ENCODE assay signal across 9 mouse cellular contexts in genomic region chr8:124827387-124827786, GRCm38 (mm10). TPM values are rescaled to one million over a fixed set of nuclear protein-coding genes. Genes with fewer than 3 reads are reported as not detected.
DNase-seq lines count a peak whose midpoint lies in the region; ATAC-seq and TF ChIP-seq lines count a peak whose summit lies in the region.
"Had no signal": no experiment of that assay in that cellular context is flagged by ENCODE, and none has a peak within 500 bp of the region (broad histone marks: within the 10 kb centered on the region; RNA-seq: fewer than 3 reads in every experiment).

No protein-coding gene starts in this region.

- H3K27ac ChIP-seq in heart, adult 2 months, result peak overlapping the region; percentile 55
- H3K27ac ChIP-seq in heart, embryonic 12.5 days (ENCODE audit: poor library complexity, severe bottlenecking), result no peak overlapping the region
- H3K27ac ChIP-seq in MEL (ENCODE audit: control insufficient read depth, low read depth, low read length), result no peak overlapping the region
- H3K27ac ChIP-seq in heart, embryonic 11.5 days (ENCODE audit: low read depth, low read length), result no peak overlapping the region
- H3K27ac ChIP-seq: embryonic facial prominence, embryonic 13.5 days had no signal

- ATAC-seq in heart, embryonic 12.5 days (ENCODE audit: insufficient number of reproducible peaks, low FRiP score), result no peak
- 0 out of 2 replicates have a peak, but pooled peaks have one; percentile 37 for ATAC-seq in heart, embryonic 11.5 days (replicated peaks; ENCODE audit: insufficient number of reproducible peaks, low FRiP score, low TSS enrichment)

- peak; percentile 66; the same call in 1 of the 2 replicates for TF ChIP-seq EP300 in heart, adult 2 months (IDR thresholded peaks at IDR 0.05; ENCODE audit: insufficient read depth, low read depth, low read length)
- TF ChIP-seq EP300 in MEL (IDR thresholded peaks at IDR 0.05; ENCODE audit: low read depth in 1 of 2, low read length in 2 of 2), result no peak

- under 1% methylated on average over 5 of the region's 5 CpGs for WGBS in heart, adult 2 months
- WGBS in heart, embryonic 12.5 days, result 5% methylated on average over 5 of the region's 5 CpGs
- WGBS in heart, embryonic 11.5 days (ENCODE audit: insufficient replicate concordance), result 6% methylated on average over 5 of the region's 5 CpGs

- no peaks in the 10 kb centered on the region for H3K36me3 ChIP-seq in heart, adult 2 months (ENCODE audit: control insufficient read depth, insufficient read depth, low read length)
- no peaks in the 10 kb centered on the region for H3K36me3 ChIP-seq in heart, embryonic 12.5 days
- no peaks in the 10 kb centered on the region for H3K36me3 ChIP-seq in MEL (ENCODE audit: control insufficient read depth in 1 of 2, insufficient read depth in 2 of 2, low read length in 2 of 2)
- no peaks in the 10 kb centered on the region for H3K36me3 ChIP-seq in heart, embryonic 11.5 days (ENCODE audit: control insufficient read depth, insufficient read depth, low read length)
- H3K36me3 ChIP-seq: embryonic facial prominence, embryonic 13.5 days had no signal

- H3K79me2 ChIP-seq in heart, adult 2 months (replicated peaks; ENCODE audit: control insufficient read depth, insufficient read depth, low read length), result no peaks in the 10 kb centered on the region
- H3K79me2 ChIP-seq in MEL (ENCODE audit: control insufficient read depth, insufficient read depth, low read length, poor library complexity), result no peaks in the 10 kb centered on the region

- TF ChIP-seq CTCF in heart, adult 2 months (IDR thresholded peaks at IDR 0.05), result peak; percentile 95
- peak; percentile 75 to 97 (median 84) for TF ChIP-seq CTCF in MEL (IDR thresholded peaks at IDR 0.05 in 2 of 3, conservative IDR thresholded peaks at IDR 0.05 in 1 of 3; ENCODE audit: control insufficient read depth in 1 of 3, insufficient read depth in 1 of 3, low read depth in 2 of 3, low read length in 3 of 3, poor library complexity in 1 of 3, severe bottlenecking in 1 of 3)

- peak; percentile 58 to 60 for DNase-seq in heart, adult 2 months
- DNase-seq in MEL (ENCODE audit: low read depth, low spot score), result peak; percentile 65
- DNase-seq in cerebellum, adult 9-10 months, result peak; percentile 81
- peak; percentile 19 to 59 for DNase-seq in layer of hippocampus, adult 18-20 months (ENCODE audit: low spot score in 2 of 2)
- peak; percentile 71 for DNase-seq in lung, postnatal 14 days
- DNase-seq in spleen, adult 12 weeks (ENCODE audit: low spot score), result peak; percentile 33

- no peaks in the 10 kb centered on the region for H3K27me3 ChIP-seq in heart, adult 2 months (ENCODE audit: control insufficient read depth, insufficient read depth, low read length)
- peaks cover 20% of the 10 kb centered on the region for H3K27me3 ChIP-seq in heart, embryonic 12.5 days (replicated peaks)
- no peaks in the 10 kb centered on the region for H3K27me3 ChIP-seq in MEL (ENCODE audit: control insufficient read depth in 1 of 2, insufficient read depth in 2 of 2, low read length in 2 of 2)
- H3K27me3 ChIP-seq in heart, embryonic 11.5 days (ENCODE audit: control insufficient read depth, insufficient read depth, low read length), result peaks cover 7% of the 10 kb centered on the region; the same call in 1 of the 2 replicates

- H3K4me1 ChIP-seq in heart, adult 2 months (ENCODE audit: control insufficient read depth, insufficient read depth, low read length), result peaks cover 3% of the 10 kb centered on the region; the same call in 1 of the 2 replicates
- peaks cover 8% of the 10 kb centered on the region for H3K4me1 ChIP-seq in heart, embryonic 12.5 days (replicated peaks)
- H3K4me1 ChIP-seq in MEL (ENCODE audit: control insufficient read depth in 1 of 2, insufficient read depth in 2 of 2, low read length in 2 of 2), result peaks cover 0 to 3% of the 10 kb centered on the region in 2 experiments; a peak in 1 of 4 replicates
- H3K4me1 ChIP-seq in heart, embryonic 11.5 days (ENCODE audit: control insufficient read depth, insufficient read depth, low read length), result 0 out of 2 replicates have a peak, but pooled peaks cover 3% of the 10 kb centered on the region

- no peaks in the 10 kb centered on the region for H3K9me3 ChIP-seq in heart, embryonic 12.5 days (replicated peaks)
- no peaks in the 10 kb centered on the region for H3K9me3 ChIP-seq in MEL (replicated peaks; ENCODE audit: insufficient read depth, low read length)
- H3K9me3 ChIP-seq in heart, embryonic 11.5 days (replicated peaks; ENCODE audit: control insufficient read depth, low read length), result no peaks in the 10 kb centered on the region
- H3K9me3 ChIP-seq: embryonic facial prominence, embryonic 13.5 days had no signal

- H3K9ac ChIP-seq in heart, adult 2 months (ENCODE audit: low read depth, low read length), result no peak overlapping the region
- no peak overlapping the region for H3K9ac ChIP-seq in heart, embryonic 12.5 days
- H3K9ac ChIP-seq in MEL (ENCODE audit: control insufficient read depth, low read depth, low read length, poor library complexity, severe bottlenecking), result no peak overlapping the region
- no peak overlapping the region for H3K9ac ChIP-seq in heart, embryonic 11.5 days (ENCODE audit: low read depth, low read length)
- H3K9ac ChIP-seq: embryonic facial prominence, embryonic 13.5 days had no signal

- intact Hi-C loops in heart, adult 2 months (cut with DNase I), result loop anchor here (5.0 kb wide), 1 partner anchor 90 kb away; no protein-coding TSS in a partner anchor

- no peak for TF ChIP-seq POLR2A in heart, adult 2 months (IDR thresholded peaks at IDR 0.05; ENCODE audit: insufficient read depth, low read depth, low read length)
- TF ChIP-seq POLR2A in MEL (IDR thresholded peaks at IDR 0.05; ENCODE audit: control insufficient read depth in 1 of 2, insufficient read depth in 1 of 2, low read depth in 1 of 2, low read length in 2 of 2, poor library complexity in 1 of 2), result no peak

- peak; percentile 65 for TF ChIP-seq RAD21 in MEL (IDR thresholded peaks at IDR 0.05; ENCODE audit: low read depth, low read length)

- no peak overlapping the region for H3K4me3 ChIP-seq in heart, adult 2 months
- H3K4me3 ChIP-seq in heart, embryonic 12.5 days, result no peak overlapping the region
- no peak overlapping the region for H3K4me3 ChIP-seq in MEL (ENCODE audit: control insufficient read depth in 1 of 2, insufficient read depth in 1 of 2, low read depth in 2 of 2, low read length in 2 of 2)
- no peak overlapping the region for H3K4me3 ChIP-seq in heart, embryonic 11.5 days (ENCODE audit: low read depth, low read length)
- H3K4me3 ChIP-seq: embryonic facial prominence, embryonic 13.5 days had no signal

- H3K4me2 ChIP-seq in heart, embryonic 12.5 days, result no peak overlapping the region
- no peak overlapping the region for H3K4me2 ChIP-seq in heart, embryonic 11.5 days
- H3K4me2 ChIP-seq: embryonic facial prominence, embryonic 13.5 days had no signal

TF ChIP-seq in MEL, 35 proteins besides CTCF, POLR2A, EP300 and RAD21 (continues in another document):
- TF ChIP-seq SMC3 (IDR thresholded peaks at IDR 0.05; ENCODE audit: low read depth, low read length), result peak; percentile 73
- TF ChIP-seq CHD1 (IDR thresholded peaks at IDR 0.05; ENCODE audit: low read depth, low read length), result no peak
- no peak for TF ChIP-seq CHD2 (IDR thresholded peaks at IDR 0.05; ENCODE audit: low read length)
- TF ChIP-seq TCF12 (IDR thresholded peaks at IDR 0.05; ENCODE audit: low read depth, low read length), result no peak
- TF ChIP-seq USF1 (IDR thresholded peaks at IDR 0.05; ENCODE audit: low read depth, low read length), result no peak
- no peak for TF ChIP-seq HCFC1 (IDR thresholded peaks at IDR 0.05; ENCODE audit: low read depth, low read length)
- no peak for TF ChIP-seq ZMIZ1 (IDR thresholded peaks at IDR 0.05; ENCODE audit: low read depth, low read length)
- TF ChIP-seq POLR2AphosphoS2 (IDR thresholded peaks at IDR 0.05; ENCODE audit: low read length), result no peak
- no peak for TF ChIP-seq POLR2AphosphoS5 (IDR thresholded peaks at IDR 0.05; ENCODE audit: borderline replicate concordance, low read depth, low read length)
- TF ChIP-seq ZC3H11A (IDR thresholded peaks at IDR 0.05; ENCODE audit: low read depth, low read length), result 0 out of 2 replicates have a peak, but pooled peaks have one; percentile 28
- no peak for TF ChIP-seq RCOR1 (IDR thresholded peaks at IDR 0.05; ENCODE audit: low read depth, low read length)
- TF ChIP-seq NRF1 (IDR thresholded peaks at IDR 0.05; ENCODE audit: insufficient read depth, low read depth, low read length, poor library complexity, severe bottlenecking), result no peak
- no peak for TF ChIP-seq MXI1 (IDR thresholded peaks at IDR 0.05; ENCODE audit: low read depth, low read length)
- no peak for TF ChIP-seq NELFE (IDR thresholded peaks at IDR 0.05; ENCODE audit: low read depth, low read length)

RNA-seq across cellular contexts. Expression of gene Trim67, which starts 34.5 kb away (rescaled TPM):
- total RNA-seq in heart, adult 2 months (2021), result under 1 TPM; 0.43 to 0.47 TPM
- 1.3 and 2.0 TPM in 2 replicates for polyA plus RNA-seq in heart, adult 2 months (2012; rRNA removed)
- polyA plus RNA-seq in heart, embryonic 12.5 days (2016; fragmentation: Nextera tagmentation; extraction: Ambion mirVana), result 0.24 and 0.33 TPM in 2 replicates
- not detected in 2 replicates for total RNA-seq in MEL (2012; rRNA removed)
- polyA plus RNA-seq in MEL (2012; ENCODE audit: insufficient read depth in 1 of 2, insufficient read length in 2 of 2, low read depth in 1 of 2, low replicate concordance in 2 of 2, missing spikeins in 1 of 2), result under 1 TPM in 1 of 2 experiments, not detected in 1; 0.06 TPM
- 0.07 and 0.15 TPM in 2 replicates for polyA plus RNA-seq in heart, embryonic 11.5 days (2014; fragmentation: Nextera tagmentation; extraction: Ambion mirVana)
- 1 to 10 TPM; 1.2 to 1.7 TPM for total RNA-seq in layer of hippocampus, adult 18-20 months (2021)

RNA-seq across cellular contexts. Expression of gene Gnpat, which starts 35.4 kb away (rescaled TPM):
- total RNA-seq in heart, adult 2 months (2021), result 100 to 1,000 TPM; 169 to 189 TPM
- 199 and 263 TPM in 2 replicates for polyA plus RNA-seq in heart, adult 2 months (2012; rRNA removed)
- 109 and 116 TPM in 2 replicates for polyA plus RNA-seq in heart, embryonic 12.5 days (2016; fragmentation: Nextera tagmentation; extraction: Ambion mirVana)
- total RNA-seq in MEL (2012; rRNA removed), result 74.3 and 86.8 TPM in 2 replicates
- 100 to 1,000 TPM; 117 to 637 TPM for polyA plus RNA-seq in MEL (2012; ENCODE audit: insufficient read depth in 1 of 2, insufficient read length in 2 of 2, low read depth in 1 of 2, low replicate concordance in 2 of 2, missing spikeins in 1 of 2)
- polyA plus RNA-seq in heart, embryonic 11.5 days (2014; fragmentation: Nextera tagmentation; extraction: Ambion mirVana), result 95.4 and 113 TPM in 2 replicates
- total RNA-seq in layer of hippocampus, adult 18-20 months (2021), result 10 to 100 TPM; 58.4 to 61.9 TPM

RNA-seq across cellular contexts. Expression of gene 2810004N23Rik, which starts 35.5 kb away (rescaled TPM):
- total RNA-seq in heart, adult 2 months (2021), result 10 to 100 TPM; 47.3 to 51.7 TPM
- 28.9 and 46.7 TPM in 2 replicates for polyA plus RNA-seq in heart, adult 2 months (2012; rRNA removed)
- polyA plus RNA-seq in heart, embryonic 12.5 days (2016; fragmentation: Nextera tagmentation; extraction: Ambion mirVana), result 57.1 and 59.4 TPM in 2 replicates
- 57.5 and 64.0 TPM in 2 replicates for total RNA-seq in MEL (2012; rRNA removed)
- polyA plus RNA-seq in MEL (2012; ENCODE audit: insufficient read depth in 1 of 2, insufficient read length in 2 of 2, low read depth in 1 of 2, low replicate concordance in 2 of 2, missing spikeins in 1 of 2), result 10 to 100 TPM; 54.8 to 68.9 TPM
- 47.9 and 49.7 TPM in 2 replicates for polyA plus RNA-seq in heart, embryonic 11.5 days (2014; fragmentation: Nextera tagmentation; extraction: Ambion mirVana)
- 10 to 100 TPM; 21.2 to 24.5 TPM for total RNA-seq in layer of hippocampus, adult 18-20 months (2021)
